Mouse (Mus musculus): ENCODE measurements around the gene Speer4a. TPM values are rescaled to one million over a fixed set of nuclear protein-coding genes. Genes with fewer than 3 reads are reported as not detected.

Speer4a gene
- polyA plus RNA-seq, 1 experiment from 2014 or later: not detected

Other genes with a start within 250 kb of the Speer4a start
- 0.06 and 0.20 TPM in 2 replicates for gene Gm21663, start 97.2 kb downstream of the Speer4a start, polyA plus RNA-seq (2014; fragmentation: Nextera tagmentation; extraction: Ambion mirVana)
- gene Gm21671, start 85.1 kb downstream of the Speer4a start, polyA plus RNA-seq (2014; fragmentation: Nextera tagmentation; extraction: Ambion mirVana): 0.07 TPM in 1 of 2 replicates, not detected in the other
- 0.16 and 0.27 TPM in 2 replicates for gene Gm21680, start 66.9 kb downstream of the Speer4a start, polyA plus RNA-seq (2014; fragmentation: Nextera tagmentation; extraction: Ambion mirVana)
- gene Gm21698, start 50.9 kb downstream of the Speer4a start, polyA plus RNA-seq (2014; fragmentation: Nextera tagmentation; extraction: Ambion mirVana): 0.23 and 0.26 TPM in 2 replicates
- gene Gm1979, start 34.8 kb downstream of the Speer4a start, polyA plus RNA-seq (2014; fragmentation: Nextera tagmentation; extraction: Ambion mirVana): 0.31 TPM in 1 of 2 replicates, not detected in the other
- not detected in 2 replicates for gene Gm5862, start 16.6 kb downstream of the Speer4a start, polyA plus RNA-seq (2014; fragmentation: Nextera tagmentation; extraction: Ambion mirVana)
- 0.07 TPM in 1 of 2 replicates, not detected in the other for gene Gm7347, start 19.0 kb upstream of the Speer4a start, polyA plus RNA-seq (2014; fragmentation: Nextera tagmentation; extraction: Ambion mirVana)
- not detected in 2 replicates for gene Gm10471, start 49.7 kb upstream of the Speer4a start, polyA plus RNA-seq (2014; fragmentation: Nextera tagmentation; extraction: Ambion mirVana)
- not detected in 2 replicates for gene 5031410I06Rik, start 65.8 kb upstream of the Speer4a start, polyA plus RNA-seq (2014; fragmentation: Nextera tagmentation; extraction: Ambion mirVana)
- gene Gm10220, start 81.9 kb upstream of the Speer4a start, polyA plus RNA-seq (2014; fragmentation: Nextera tagmentation; extraction: Ambion mirVana): not detected in 2 replicates
- gene Gm7361, start 218.1 kb upstream of the Speer4a start, polyA plus RNA-seq (2014; fragmentation: Nextera tagmentation; extraction: Ambion mirVana): 0.15 TPM in 1 of 2 replicates, not detected in the other

Data from heart, embryonic 11.5 days (tissue).